Mouse (Mus musculus) heart, postnatal 14 days (tissue): ENCODE results near the gene Ttc36. TPM values are rescaled to one million over a fixed set of nuclear protein-coding genes. Genes with fewer than 3 reads are reported as not detected.
A peak's percentile ranks its signal among the peaks of the same experiment; 100 is the strongest.

Experiments
- DNase-seq, 2 experiments: peaks; one replicate each; pipeline ENCODE4 v3.0.0; 2021 to 2022
- intact Hi-C: fragments of 180-260 bp; cut with DNase I; formaldehyde crosslinking; loops from one replicate; pipeline ENCODE4 v1.15.1; 2025
- long read RNA-seq, 2 experiments: library from polyadenylated mRNA; stranded (forward); transcript quantifications; one replicate each; pipeline ENCODE4 v2.0.0; 2021
- total RNA-seq, 2 experiments: library from RNA; stranded (reverse); gene quantifications; 2 replicates each; pipeline ENCODE4 v1.2.3; 2021

The Ttc36 gene
- 1 to 10 TPM in 1 of 2 experiments, under 1 TPM in 1; 0.85 to 1.6 TPM for total RNA-seq
- long read RNA-seq, experiment 1, partial matches to known transcripts = 2 of 2 reads
- long read RNA-seq, experiment 1, other reads (novel, unspliced or antisense) = 0 of 2 reads
- long read RNA-seq, experiment 2 = 0 reads

- intact Hi-C loops = no loop called here
- DNase-seq = no peak
Observed at GRCm38 (mm10) chr9:44802808-44803450, at the start of gene Ttc36. TSS of gene Ttc36 (minus strand) at chr9:44803072.

GRCm38 (mm10) chr9:44847446-44847845 is 44.6 kb upstream of the Ttc36 start:
- peak; percentile 19 to 33 for DNase-seq
- intact Hi-C loops = loop anchor here (2.0 kb wide), 1 partner anchor 33 kb away; the partner anchor contains the start of gene Kmt2a

- intact Hi-C loops = no loop called here
- peak in 1 of 2 experiments; percentile 24 for DNase-seq
Observed at GRCm38 (mm10) chr9:44841241-44841640, 38.4 kb upstream of the Ttc36 start.

- intact Hi-C loops = loop anchor here (2.0 kb wide), 3 partner anchors 44 to 130 kb away; partner anchors contain the start of gene Kmt2a
- DNase-seq = peak; percentile 83 to 88
Observed at GRCm38 (mm10) chr9:44836439-44836838, 33.6 kb upstream of the Ttc36 start.

- intact Hi-C loops = no loop called here
- peak; percentile 32 to 38 for DNase-seq
Observed at GRCm38 (mm10) chr9:44832356-44832755, 29.5 kb upstream of the Ttc36 start.

- intact Hi-C loops = no loop called here
- no peak for DNase-seq
Observed at GRCm38 (mm10) chr9:44830506-44830905, 27.6 kb upstream of the Ttc36 start.

- intact Hi-C loops = no loop called here
- DNase-seq = no peak
Observed at GRCm38 (mm10) chr9:44828944-44829343, 26.1 kb upstream of the Ttc36 start.

GRCm38 (mm10) chr9:44826660-44827059 is 23.8 kb upstream of the Ttc36 start:
- intact Hi-C loops = no loop called here
- DNase-seq = no peak

GRCm38 (mm10) chr9:44819920-44820827 is 17.3 kb upstream of the Ttc36 start:
- DNase-seq = peak; percentile 32 to 47
- intact Hi-C loops = no loop called here

- no peak for DNase-seq
- intact Hi-C loops = no loop called here
Observed at GRCm38 (mm10) chr9:44817522-44817921, 14.7 kb upstream of the Ttc36 start.

- DNase-seq = no peak
- intact Hi-C loops = no loop called here
Observed at GRCm38 (mm10) chr9:44814179-44814578, 11.3 kb upstream of the Ttc36 start.

- DNase-seq = no peak
- intact Hi-C loops = no loop called here
Observed at GRCm38 (mm10) chr9:44810316-44810715, 7.4 kb upstream of the Ttc36 start.

GRCm38 (mm10) chr9:44807778-44808177 is 4.9 kb upstream of the Ttc36 start:
- DNase-seq = no peak
- intact Hi-C loops = no loop called here

GRCm38 (mm10) chr9:44807141-44807540 is 4.3 kb upstream of the Ttc36 start:
- intact Hi-C loops = no loop called here
- DNase-seq = no peak

- DNase-seq = no peak
- intact Hi-C loops = no loop called here
Observed at GRCm38 (mm10) chr9:44805536-44805935, 2.7 kb upstream of the Ttc36 start.

- DNase-seq = no peak
- intact Hi-C loops = no loop called here
Observed at GRCm38 (mm10) chr9:44804678-44805077, 1.8 kb upstream of the Ttc36 start.

- intact Hi-C loops = no loop called here
Observed at GRCm38 (mm10) chr9:44801669-44802068, 1.2 kb downstream of the Ttc36 start.

GRCm38 (mm10) chr9:44799958-44800324 is 2.9 kb downstream of the Ttc36 start:
- DNase-seq = no peak
- intact Hi-C loops = no loop called here

More at GRCm38 (mm10) chr9:44801669-44802068, 1.2 kb downstream of the Ttc36 start:
- no peak for DNase-seq

- intact Hi-C loops = no loop called here
- peak; percentile 82 to 84 for DNase-seq
Observed at GRCm38 (mm10) chr9:44799102-44799957, 3.5 kb downstream of the Ttc36 start, which contains the start of gene Tmem25. TSS of gene Tmem25 (minus strand) at chr9:44799307.

- intact Hi-C loops = no loop called here
- no peak for DNase-seq
Observed at GRCm38 (mm10) chr9:44798298-44798697, 4.6 kb downstream of the Ttc36 start.
